Mouse (Mus musculus): ENCODE results near the gene Bcorl1. TPM values are rescaled to one million over a fixed set of nuclear protein-coding genes. Genes with fewer than 3 reads are reported as not detected.

Gene Bcorl1
- polyA plus RNA-seq, 1 experiment from 2014 or later = 11.1 TPM

- CTCF ChIA-PET = no interaction called here
- peak; percentile 63 for ATAC-seq
- TF ChIP-seq CTCF (IDR thresholded peaks at IDR 0.05) = no peak
These were observed 2.3 kb downstream of the Bcorl1 start for GRCm38 (mm10) chrX:48343461-48343952.

GRCm38 (mm10) chrX:48343966-48344642, 2.9 kb downstream of the Bcorl1 start:
- TF ChIP-seq CTCF (IDR thresholded peaks at IDR 0.05) = no peak
- no peak for ATAC-seq
- CTCF ChIA-PET = interaction anchor here (0.7 kb wide), 1 partner anchor 29 kb away, joined by 3 read pairs; no protein-coding TSS in a partner anchor
- no peaks in the 10 kb centered on the region for H3K27me3 ChIP-seq
- in situ Hi-C loops (cut with MboI; ENCODE audit: low pct_unique_long_range_greater_than_20kb) = no loop called here
- no peak for DNase-seq (ENCODE audit: low read depth, low spot score)
- POLR2A ChIA-PET = interaction anchor here (0.6 kb wide), 1 partner anchor 52 kb away, joined by 3 read pairs; no protein-coding TSS in a partner anchor

More at GRCm38 (mm10) chrX:48343461-48343952, 2.3 kb downstream of the Bcorl1 start:
- in situ Hi-C loops (cut with MboI; ENCODE audit: low pct_unique_long_range_greater_than_20kb) = no loop called here
- peak; percentile 58 for DNase-seq (ENCODE audit: low read depth, low spot score)
- H3K27me3 ChIP-seq = no peaks in the 10 kb centered on the region
- POLR2A ChIA-PET = no interaction called here

- ChIA-PET CTCF (interaction anchor here (0.7 kb wide), 1 partner anchor 28 kb away, joined by 3 read pairs; no protein-coding TSS in a partner anchor), POLR2A (interaction anchor here (0.6 kb wide), 1 partner anchor 51 kb away, joined by 3 read pairs; no protein-coding TSS in a partner anchor)
- no peak for TF ChIP-seq CTCF (IDR thresholded peaks at IDR 0.05)
- in situ Hi-C loops (cut with MboI; ENCODE audit: low pct_unique_long_range_greater_than_20kb) = no loop called here
- ATAC-seq (no peak), DNase-seq (ENCODE audit: low read depth, low spot score) (no peak)
- no peaks in the 10 kb centered on the region for H3K27me3 ChIP-seq
These were observed 3.7 kb downstream of the Bcorl1 start for GRCm38 (mm10) chrX:48344643-48345384.

GRCm38 (mm10) chrX:48345385-48345932, 4.3 kb downstream of the Bcorl1 start:
- ATAC-seq (no peak), DNase-seq (ENCODE audit: low read depth, low spot score) (no peak)
- no peak for TF ChIP-seq CTCF (IDR thresholded peaks at IDR 0.05)
- H3K27me3 ChIP-seq = no peaks in the 10 kb centered on the region
- in situ Hi-C loops (cut with MboI; ENCODE audit: low pct_unique_long_range_greater_than_20kb) = no loop called here
- CTCF ChIA-PET = no interaction called here
- POLR2A ChIA-PET = no interaction called here

GRCm38 (mm10) chrX:48355346-48355745, 14.2 kb downstream of the Bcorl1 start:
- ATAC-seq (no peak), DNase-seq (ENCODE audit: low read depth, low spot score) (no peak)
- ChIA-PET POLR2A (no interaction called here), CTCF (interaction anchor here (1.0 kb wide), 1 partner anchor 49 kb away, joined by 4 read pairs; no protein-coding TSS in a partner anchor)
- in situ Hi-C loops (cut with MboI; ENCODE audit: low pct_unique_long_range_greater_than_20kb) = no loop called here
- no peak for TF ChIP-seq CTCF (IDR thresholded peaks at IDR 0.05)
- peaks cover 16% of the 10 kb centered on the region for H3K27me3 ChIP-seq

GRCm38 (mm10) chrX:48365836-48366577, 24.8 kb downstream of the Bcorl1 start:
- no peak for ATAC-seq
- POLR2A ChIA-PET = no interaction called here
- DNase-seq (ENCODE audit: low read depth, low spot score) = no peak
- CTCF ChIA-PET = no interaction called here
- H3K27me3 ChIP-seq = peaks cover 12% of the 10 kb centered on the region
- TF ChIP-seq CTCF (IDR thresholded peaks at IDR 0.05) = no peak
- in situ Hi-C loops (cut with MboI; ENCODE audit: low pct_unique_long_range_greater_than_20kb) = no loop called here

- in situ Hi-C loops (cut with MboI; ENCODE audit: low pct_unique_long_range_greater_than_20kb) = no loop called here
- DNase-seq (ENCODE audit: low read depth, low spot score) = no peak
These were observed 26.7 kb downstream of the Bcorl1 start for GRCm38 (mm10) chrX:48367841-48368240.

GRCm38 (mm10) chrX:48383643-48384042, 42.5 kb downstream of the Bcorl1 start:
- ChIA-PET CTCF (interaction anchor here (1.0 to 1.6 kb wide), 2 partner anchors 17 to 26 kb away, joined by 3 to 6 read pairs; no protein-coding TSS in a partner anchor), POLR2A (no interaction called here)
- in situ Hi-C loops (cut with MboI; ENCODE audit: low pct_unique_long_range_greater_than_20kb) = no loop called here
- peaks cover 10% of the 10 kb centered on the region for H3K27me3 ChIP-seq
- TF ChIP-seq CTCF (IDR thresholded peaks at IDR 0.05) = no peak
- ATAC-seq (no peak), DNase-seq (ENCODE audit: low read depth, low spot score) (no peak)

More at GRCm38 (mm10) chrX:48367841-48368240, 26.7 kb downstream of the Bcorl1 start:
- ATAC-seq = no peak
- CTCF ChIA-PET = no interaction called here
- POLR2A ChIA-PET = no interaction called here
- H3K27me3 ChIP-seq = peaks cover 12% of the 10 kb centered on the region
- TF ChIP-seq CTCF (IDR thresholded peaks at IDR 0.05) = no peak

- in situ Hi-C loops (cut with MboI; ENCODE audit: low pct_unique_long_range_greater_than_20kb) = no loop called here
- no peak for TF ChIP-seq CTCF (IDR thresholded peaks at IDR 0.05)
- ChIA-PET CTCF (no interaction called here), POLR2A (no interaction called here)
- DNase-seq (ENCODE audit: low read depth, low spot score) (no peak), ATAC-seq (no peak)
- H3K27me3 ChIP-seq = peaks cover 4% of the 10 kb centered on the region
These were observed 44.8 kb downstream of the Bcorl1 start for GRCm38 (mm10) chrX:48385927-48386326.

GRCm38 (mm10) chrX:48389380-48389779, 48.2 kb downstream of the Bcorl1 start:
- in situ Hi-C loops (cut with MboI; ENCODE audit: low pct_unique_long_range_greater_than_20kb) = no loop called here
- peaks cover 4% of the 10 kb centered on the region for H3K27me3 ChIP-seq
- DNase-seq (ENCODE audit: low read depth, low spot score) (no peak), ATAC-seq (no peak)
- ChIA-PET CTCF (no interaction called here), POLR2A (interaction anchor here (0.7 kb wide), 1 partner anchor 25 kb away, joined by 10 read pairs; no protein-coding TSS in a partner anchor)
- TF ChIP-seq CTCF (IDR thresholded peaks at IDR 0.05) = no peak

Measured in Patski (cell line).